Mouse (Mus musculus): ENCODE measurements at regions not wholly inside any gene's neighbourhood (a gene's known extent, or its start where the extent isn't known, plus 50 kb on each side); places are given as distances from the start of the nearest gene placed in this dataset.

DNA sequence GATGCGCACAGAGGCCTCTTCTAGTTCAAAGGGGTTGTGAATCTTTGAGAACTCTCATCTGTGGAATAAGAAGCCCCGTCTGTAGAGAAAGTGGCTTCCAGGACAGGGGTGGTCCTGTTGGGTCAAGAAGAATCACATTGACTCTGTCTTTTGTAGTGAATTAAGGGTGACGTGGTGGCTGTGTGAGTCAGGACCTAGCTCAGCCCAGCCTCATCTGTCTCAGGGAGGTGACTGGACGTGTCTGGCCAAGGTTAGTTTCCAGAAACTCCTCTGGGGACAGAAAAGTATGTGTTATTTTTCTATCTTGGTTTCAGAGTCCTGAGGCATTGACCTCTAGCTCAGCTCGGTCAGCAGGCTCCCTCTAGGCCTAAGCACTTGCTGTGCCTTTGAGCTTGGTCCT is 73.3 kb upstream of the Lep start:
- DNase-seq (ENCODE audit: low spot score in 2 of 2): peak in 1 of 2 experiments; percentile 6

DNA sequence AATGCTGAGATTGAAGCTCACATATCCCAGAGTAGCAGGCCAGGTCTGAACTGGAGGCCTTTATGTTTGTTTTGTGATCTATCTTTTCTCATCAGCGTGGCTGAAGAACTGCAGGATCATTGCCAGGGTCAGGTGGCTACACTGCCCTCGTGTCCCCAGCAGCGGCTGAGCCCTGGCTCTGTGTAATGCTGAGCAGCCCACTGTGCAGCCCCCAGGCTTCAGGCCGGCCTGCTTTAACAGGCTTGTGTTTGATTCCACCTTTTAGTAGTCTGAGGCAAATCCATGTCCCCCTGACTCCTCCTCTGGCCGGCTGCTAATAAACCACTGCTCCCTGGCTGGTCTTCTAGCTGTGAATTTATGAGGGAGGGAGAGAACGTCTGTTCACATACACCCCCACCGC is 72.6 kb upstream of the Lep start:
- DNase-seq (ENCODE audit: low spot score in 2 of 2): no peak

DNA sequence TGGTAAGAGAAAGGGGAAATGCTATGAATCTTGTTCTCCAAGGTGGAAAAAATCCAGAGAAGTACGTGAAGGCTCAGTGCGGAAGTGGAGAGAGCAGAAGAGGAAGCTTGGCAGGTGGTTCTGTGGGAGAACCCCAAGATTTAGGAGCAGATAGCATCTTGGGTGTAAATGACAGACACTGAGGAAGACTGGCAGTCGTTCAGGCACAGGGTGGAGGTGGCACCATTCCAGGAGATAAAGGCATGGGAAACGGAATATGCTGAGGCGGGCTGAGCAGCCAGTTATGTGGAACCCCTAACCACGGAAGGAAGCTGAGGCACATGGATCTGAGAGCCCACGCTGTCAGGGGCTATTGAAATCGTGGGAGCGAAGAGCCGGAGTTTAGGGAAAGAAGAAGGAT is 70.6 kb upstream of the Lep start:
- DNase-seq (ENCODE audit: low spot score in 2 of 2): no peak

DNA sequence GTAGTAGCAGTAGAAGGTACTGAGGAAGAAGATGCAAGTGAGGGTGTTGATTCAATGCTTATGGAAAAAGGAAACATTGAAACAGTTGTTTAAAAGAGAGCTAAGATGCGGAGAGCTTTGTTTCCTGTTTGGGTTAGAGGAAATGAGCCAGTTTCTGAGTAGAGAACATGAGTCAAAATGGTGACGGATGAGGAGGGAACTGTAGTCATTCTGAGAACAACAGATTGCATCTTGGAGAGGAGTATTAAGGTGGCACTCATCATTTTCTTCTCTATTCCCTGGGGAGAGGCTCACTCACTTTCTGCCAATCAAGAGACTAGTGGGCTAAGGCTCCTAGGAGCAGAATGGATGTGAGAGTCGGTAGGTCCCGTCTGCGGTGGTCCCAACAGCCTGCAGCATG is 69.8 kb upstream of the Lep start:
- no peak for DNase-seq (ENCODE audit: low spot score in 2 of 2)

DNA sequence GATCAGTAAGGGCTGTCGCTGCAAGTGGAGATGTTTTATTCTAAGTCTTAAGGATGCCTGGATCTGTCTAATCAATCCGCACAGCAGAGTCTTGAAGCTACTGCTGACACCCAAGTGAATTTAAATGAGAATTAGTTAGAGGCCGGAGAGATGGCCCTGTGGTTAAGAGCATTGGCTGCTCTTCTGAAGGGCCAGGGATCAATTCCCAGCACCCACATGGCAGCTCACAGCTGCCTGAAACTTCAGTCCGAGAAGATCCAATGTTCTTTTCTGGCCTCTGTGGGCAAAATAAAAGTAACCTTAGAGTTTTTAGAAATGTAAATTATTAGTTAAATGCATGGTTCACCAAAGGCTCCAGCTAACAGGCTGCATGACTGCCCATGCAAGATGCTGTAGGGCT is 65.5 kb upstream of the Lep start:
- DNase-seq (ENCODE audit: low spot score in 2 of 2): no peak

DNA sequence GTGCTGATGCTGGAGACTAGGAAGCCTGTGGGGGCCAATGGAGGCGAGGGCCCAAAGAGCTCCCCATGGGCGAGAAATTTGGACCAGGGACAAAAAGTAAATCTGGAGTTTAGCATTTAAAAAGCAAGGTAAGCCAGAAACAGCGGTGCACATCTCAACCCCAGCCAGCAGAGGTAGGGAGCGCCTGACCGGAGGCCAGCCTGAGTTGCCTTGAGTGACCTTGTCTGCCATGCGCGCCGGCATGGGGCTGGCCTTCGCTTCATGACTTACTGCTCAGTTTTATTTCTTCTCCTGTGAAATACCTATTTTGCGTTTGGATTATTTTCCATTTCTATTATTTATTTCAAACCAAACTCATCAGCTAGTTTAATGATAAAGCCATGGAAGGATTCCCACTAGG is 64.3 kb upstream of the Lep start:
- DNase-seq (ENCODE audit: low spot score in 2 of 2): no peak

DNA sequence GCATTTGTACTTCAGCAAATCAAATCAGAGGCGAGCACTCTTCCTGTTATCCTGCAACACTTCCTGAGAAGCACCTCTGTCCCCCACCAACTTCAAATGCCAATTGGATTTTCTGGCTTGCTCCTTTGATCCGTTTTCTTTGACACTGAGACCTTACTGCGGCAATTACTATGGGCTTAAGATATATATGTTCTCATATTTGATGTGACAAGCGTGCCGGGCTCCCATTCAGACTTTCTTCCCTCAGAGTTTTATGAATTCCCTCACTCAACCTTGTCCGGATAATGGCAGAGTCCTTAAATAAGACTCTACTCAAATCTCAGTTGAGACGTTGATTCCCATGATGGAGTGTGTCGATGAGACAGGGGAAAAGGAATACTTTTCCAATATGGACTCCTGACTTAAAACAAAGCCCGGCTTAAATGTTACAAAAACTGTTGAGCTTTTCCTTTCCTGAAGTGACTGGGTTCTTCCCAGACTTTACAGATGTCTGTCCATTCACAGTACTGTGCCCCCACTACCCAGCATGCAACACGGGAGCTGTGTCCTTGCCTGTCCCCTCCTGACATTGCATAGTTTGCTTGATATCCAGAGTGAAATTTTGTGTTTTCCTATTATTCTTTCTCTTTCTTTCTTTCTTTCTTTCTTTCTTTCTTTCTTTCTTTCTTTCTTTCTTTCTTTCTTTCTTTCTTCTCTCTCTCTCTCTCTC is 60.5 kb upstream of the Lep start:
- DNase-seq (ENCODE audit: low spot score in 2 of 2): no peak

DNA sequence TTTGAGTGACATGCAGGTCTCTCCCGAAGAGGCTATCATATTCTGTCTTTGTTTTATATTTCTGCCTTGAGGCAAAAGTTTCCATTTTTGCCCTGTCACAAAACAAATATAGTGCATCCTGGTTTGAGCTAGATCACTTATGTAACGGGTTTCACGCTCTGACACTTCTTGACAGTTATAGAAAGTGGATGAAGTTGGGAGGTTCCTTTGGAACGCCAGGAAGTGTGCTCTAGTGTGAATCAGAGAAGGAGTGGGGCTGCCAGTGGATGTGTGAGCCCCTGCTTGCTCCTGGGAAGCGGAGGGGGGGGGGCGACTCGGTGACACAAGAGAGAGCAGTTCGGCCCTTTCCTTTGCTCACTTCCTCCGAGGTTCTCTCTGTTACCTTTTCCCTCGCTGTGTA is 57.9 kb upstream of the Lep start:
- DNase-seq (ENCODE audit: low spot score in 2 of 2): no peak

DNA sequence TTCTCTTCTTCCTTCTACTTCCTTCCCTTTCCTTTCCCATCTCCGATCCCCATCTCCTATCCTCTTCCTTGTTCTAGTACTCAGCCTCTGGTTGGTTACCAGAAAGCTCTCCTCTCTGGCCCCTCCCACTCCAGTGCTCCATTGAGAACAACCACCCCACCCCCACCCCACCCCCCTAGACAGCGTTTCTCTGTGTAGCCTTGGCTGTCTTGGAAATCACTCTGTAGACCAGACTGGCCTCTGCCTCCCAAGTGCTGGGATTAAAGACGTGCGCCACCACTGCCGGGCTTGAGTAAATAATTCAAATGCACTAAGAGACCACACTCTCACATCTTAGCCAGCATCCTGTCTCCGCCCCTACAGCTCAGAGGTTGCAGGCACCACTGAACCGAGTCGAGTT is 57.2 kb upstream of the Lep start:
- DNase-seq (ENCODE audit: low spot score in 2 of 2): no peak

DNA sequence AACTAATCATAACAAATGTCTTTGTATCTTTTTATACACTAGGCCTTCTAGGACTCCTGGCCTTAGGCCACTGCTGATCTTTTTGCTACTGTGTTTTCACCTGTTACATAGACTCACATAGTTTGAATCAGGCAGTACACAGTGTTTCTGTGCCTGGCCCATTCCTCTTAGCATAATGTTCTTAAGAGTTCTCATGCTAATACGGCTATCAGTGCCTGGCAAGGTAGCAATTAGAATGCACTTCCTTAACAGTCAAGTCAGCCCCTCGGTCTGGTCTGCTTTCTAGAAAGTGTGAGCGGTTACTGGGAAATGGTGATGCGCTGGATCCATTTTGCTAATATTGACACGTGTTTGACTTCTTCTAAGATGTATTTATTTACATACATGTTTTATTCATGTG is 54.2 kb upstream of the Lep start:
- no peak for DNase-seq (ENCODE audit: low spot score in 2 of 2)
